ENCODE assay signal across 18 mouse cellular contexts in genomic region chr19:32521446-32521845, GRCm38 (mm10). TPM values are rescaled to one million over a fixed set of nuclear protein-coding genes. Genes with fewer than 3 reads are reported as not detected.
A peak's percentile ranks its signal among the peaks of the same experiment; 100 is the strongest.
DNase-seq lines count a peak whose midpoint lies in the region; ATAC-seq and TF ChIP-seq lines count a peak whose summit lies in the region.
"Had no signal": no experiment of that assay in that cellular context is flagged by ENCODE, and none has a peak within 500 bp of the region (broad histone marks: within the 10 kb centered on the region; RNA-seq: fewer than 3 reads in every experiment).

No protein-coding gene starts in this region.

- no peak for TF ChIP-seq EP300 in stomach, postnatal 0 days (optimal IDR thresholded peaks at IDR 0.05)

- POLR2A ChIA-PET in Patski (lab: Charles Lee), result interaction anchor here (0.6 kb wide), 1 partner anchor 22 kb away, joined by 3 read pairs; no protein-coding TSS in a partner anchor

- no peak overlapping the region for H3K4me2 ChIP-seq in kidney, postnatal 0 days (ENCODE audit: low read length)
- H3K4me2 ChIP-seq in stomach, postnatal 0 days (replicated peaks; ENCODE audit: low read depth), result no peak overlapping the region
- no peak overlapping the region for H3K4me2 ChIP-seq in hindbrain, embryonic 16.5 days (ENCODE audit: low read length)
- H3K4me2 ChIP-seq: limb, embryonic 13.5 days; lung, embryonic 15.5 days; neural tube, embryonic 15.5 days had no signal

- 0 out of 2 replicates have a peak, but pooled peaks cover 3% of the 10 kb centered on the region for H3K36me3 ChIP-seq in kidney, postnatal 0 days (ENCODE audit: insufficient read depth, low read length)
- no peaks in the 10 kb centered on the region for H3K36me3 ChIP-seq in stomach, postnatal 0 days (ENCODE audit: control insufficient read depth, insufficient read depth, low read length)
- peaks cover 7% of the 10 kb centered on the region for H3K36me3 ChIP-seq in hindbrain, embryonic 16.5 days (ENCODE audit: control insufficient read depth, insufficient read depth, low read length)

- no peaks in the 10 kb centered on the region for H3K4me1 ChIP-seq in kidney, postnatal 0 days (replicated peaks; ENCODE audit: insufficient read depth, low read length)
- no peaks in the 10 kb centered on the region for H3K4me1 ChIP-seq in stomach, postnatal 0 days (replicated peaks; ENCODE audit: control insufficient read depth, insufficient read depth)
- no peaks in the 10 kb centered on the region for H3K4me1 ChIP-seq in hindbrain, embryonic 16.5 days (ENCODE audit: control insufficient read depth, insufficient read depth, low read depth, low read length)
- H3K4me1 ChIP-seq: lung, embryonic 15.5 days; neural tube, embryonic 15.5 days had no signal

- TF ChIP-seq CTCF in kidney, postnatal 0 days (IDR thresholded peaks at IDR 0.05; ENCODE audit: low read depth), result peak; percentile 43
- peak; percentile 56 for TF ChIP-seq CTCF in Patski (IDR thresholded peaks at IDR 0.05)
- peak; percentile 45 for TF ChIP-seq CTCF in stomach, postnatal 0 days (IDR thresholded peaks at IDR 0.05; ENCODE audit: low read depth)

- no peak overlapping the region for H3K27ac ChIP-seq in kidney, postnatal 0 days
- no peak overlapping the region for H3K27ac ChIP-seq in stomach, postnatal 0 days (replicated peaks)
- no peak overlapping the region for H3K27ac ChIP-seq in hindbrain, embryonic 16.5 days (ENCODE audit: low read depth, low read length)
- H3K27ac ChIP-seq: heart, embryonic 10.5 days; hindbrain, postnatal 0 days; limb, embryonic 13.5 days; lung, embryonic 15.5 days; neural tube, embryonic 15.5 days had no signal

- DNase-seq in kidney, postnatal 0 days (ENCODE audit: low spot score), result no peak
- DNase-seq in kidney, postnatal 36 days, result no peak
- DNase-seq in thymus, postnatal 14 days, result peak; percentile 34
- DNase-seq in thymus, postnatal 36 days, result no peak
- no peak for DNase-seq in Patski (ENCODE audit: low read depth, low spot score)
- no peak for DNase-seq in stomach, postnatal 0 days (ENCODE audit: low spot score)
- DNase-seq in right cerebral cortex, adult 2 months (ENCODE audit: low spot score in 2 of 2), result no peak
- DNase-seq: cerebellum, adult 11-12 months; cerebellum, postnatal 36 days; forebrain, postnatal 0 days; kidney, adult 9 months; right cerebral cortex, adult 18-20 months had no signal

- no peak for ATAC-seq in kidney, postnatal 0 days (replicated peaks; ENCODE audit: low FRiP score, low read depth)
- ATAC-seq in Patski, result no peak
- ATAC-seq in stomach, postnatal 0 days (ENCODE audit: low FRiP score, low TSS enrichment), result no peak
- no peak for ATAC-seq in hindbrain, embryonic 16.5 days
- ATAC-seq: forebrain, postnatal 0 days; hindbrain, postnatal 0 days had no signal

- CTCF ChIA-PET in Patski (lab: Charles Lee), result no interaction called here

- WGBS in kidney, postnatal 0 days, result 94% methylated on average over 3 of the region's 3 CpGs
- 87% methylated on average over 3 of the region's 3 CpGs for WGBS in stomach, postnatal 0 days
- 91% methylated on average over 3 of the region's 3 CpGs for WGBS in hindbrain, embryonic 16.5 days

- in situ Hi-C loops in Patski (cut with MboI; ENCODE audit: low pct_unique_long_range_greater_than_20kb), result loop anchor here (25.0 kb wide), 1 partner anchor 716 kb away; no protein-coding TSS in a partner anchor

- H3K9ac ChIP-seq in kidney, postnatal 0 days (ENCODE audit: low read depth, low read length), result no peak overlapping the region
- H3K9ac ChIP-seq in stomach, postnatal 0 days (ENCODE audit: low read length), result no peak overlapping the region
- H3K9ac ChIP-seq in hindbrain, embryonic 16.5 days (ENCODE audit: low read depth, low read length), result no peak overlapping the region
- H3K9ac ChIP-seq: forebrain, postnatal 0 days; limb, embryonic 13.5 days; lung, embryonic 15.5 days; neural tube, embryonic 15.5 days had no signal

- H3K4me3 ChIP-seq in kidney, postnatal 0 days (replicated peaks; ENCODE audit: low read depth, low read length), result no peak overlapping the region
- no peak overlapping the region for H3K4me3 ChIP-seq in stomach, postnatal 0 days (ENCODE audit: low read depth, low read length)
- H3K4me3 ChIP-seq in hindbrain, embryonic 16.5 days (ENCODE audit: low read length), result no peak overlapping the region
- H3K4me3 ChIP-seq: heart, embryonic 10.5 days; limb, embryonic 13.5 days; lung, embryonic 15.5 days; neural tube, embryonic 15.5 days had no signal

- no peaks in the 10 kb centered on the region for H3K27me3 ChIP-seq in kidney, postnatal 0 days (ENCODE audit: insufficient read depth, low read length)
- no peaks in the 10 kb centered on the region for H3K27me3 ChIP-seq in Patski
- H3K27me3 ChIP-seq in stomach, postnatal 0 days (ENCODE audit: control insufficient read depth, insufficient read depth, low read length), result no peaks in the 10 kb centered on the region
- H3K27me3 ChIP-seq in hindbrain, embryonic 16.5 days (replicated peaks; ENCODE audit: control insufficient read depth, insufficient read depth, low read length), result no peaks in the 10 kb centered on the region
- H3K27me3 ChIP-seq: limb, embryonic 13.5 days; lung, embryonic 15.5 days; neural tube, embryonic 15.5 days had no signal

- no peaks in the 10 kb centered on the region for H3K9me3 ChIP-seq in kidney, postnatal 0 days (replicated peaks; ENCODE audit: low read length)
- H3K9me3 ChIP-seq in stomach, postnatal 0 days (ENCODE audit: control insufficient read depth, low read length), result no peaks in the 10 kb centered on the region
- H3K9me3 ChIP-seq in hindbrain, embryonic 16.5 days (ENCODE audit: control insufficient read depth, low read length), result peaks cover 3% of the 10 kb centered on the region; the same call in 1 of the 2 replicates
- H3K9me3 ChIP-seq: heart, embryonic 10.5 days; lung, embryonic 15.5 days; neural tube, embryonic 15.5 days had no signal

RNA-seq across cellular contexts. Expression of gene Minpp1, which starts 35.9 kb away (rescaled TPM):
- 71.8 and 73.2 TPM in 2 replicates for polyA plus RNA-seq in kidney, postnatal 0 days (2015; fragmentation: Nextera tagmentation; extraction: Ambion mirVana)
- 50.8 TPM for polyA plus RNA-seq in Patski (2021)
- polyA plus RNA-seq in stomach, postnatal 0 days (2015; fragmentation: Nextera tagmentation; extraction: Ambion mirVana), result 37.5 and 38.7 TPM in 2 replicates
- polyA plus RNA-seq in hindbrain, embryonic 16.5 days (2015; fragmentation: Nextera tagmentation; extraction: Ambion mirVana), result 53.9 and 54.7 TPM in 2 replicates

RNA-seq across cellular contexts. Expression of gene Rpl9-ps6, which starts 55.1 kb away (rescaled TPM):
- polyA plus RNA-seq in kidney, postnatal 0 days (2015; fragmentation: Nextera tagmentation; extraction: Ambion mirVana), result 145 and 154 TPM in 2 replicates
- polyA plus RNA-seq in Patski (2021), result 38.9 TPM
- polyA plus RNA-seq in stomach, postnatal 0 days (2015; fragmentation: Nextera tagmentation; extraction: Ambion mirVana), result 120 and 138 TPM in 2 replicates
- 40.2 and 76.1 TPM in 2 replicates for polyA plus RNA-seq in hindbrain, embryonic 16.5 days (2015; fragmentation: Nextera tagmentation; extraction: Ambion mirVana)
